Mouse (Mus musculus) right cerebral cortex, postnatal 36 days (tissue): ENCODE measurements at regions not wholly inside any gene's neighbourhood (a gene's known extent, or its start where the extent isn't known, plus 50 kb on each side); places are given as distances from the start of the nearest gene placed in this dataset.

Experiments used
- DNase-seq, 2 experiments: peaks; one replicate each; pipeline ENCODE4 v3.0.0; 2022; ENCODE audit warnings: low spot score in 2 of 2, mixed read lengths in 1 of 2

- DNase-seq, result no peak
These were observed 53.3 kb upstream of the Tgfbr2 start for GRCm38 (mm10) chr9:116228443-116228842.

- DNase-seq, result no peak
These were observed 52.6 kb upstream of the Tgfbr2 start for GRCm38 (mm10) chr9:116227738-116228137.
